Mouse (Mus musculus): ENCODE data around the gene Ccdc24. TPM values are rescaled to one million over a fixed set of nuclear protein-coding genes. Genes with fewer than 3 reads are reported as not detected.

Gene Ccdc24
- total and polyA plus RNA-seq, 3 experiments: 0.19 to 0.36 TPM; not detected in 1

DNA sequence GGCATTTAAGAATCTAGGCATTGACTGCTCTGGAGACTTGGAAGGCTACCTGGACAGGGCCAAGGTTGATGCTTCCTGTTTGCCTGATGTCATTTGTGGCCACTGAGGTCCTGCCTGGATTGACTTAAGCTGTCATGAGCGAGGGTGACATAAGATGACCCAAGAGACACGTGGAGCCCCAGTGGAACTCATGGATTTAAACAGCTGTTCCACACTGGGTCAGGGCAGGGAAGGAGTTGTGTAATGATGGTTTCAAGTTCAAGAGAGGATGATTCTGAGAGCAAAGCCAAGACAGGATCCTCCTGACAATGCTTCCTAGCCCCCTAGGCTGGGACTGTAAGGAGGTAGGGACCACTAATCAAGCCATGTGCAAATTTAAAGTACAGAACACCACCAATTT is 40.9 kb downstream of the Ccdc24 start:
- Histone ChIP-seq H3K9ac (ENCODE audit: control insufficient read depth, low read depth, low read length, poor library complexity, severe bottlenecking) (no peak overlapping the region), H3K9me3 (replicated peaks; ENCODE audit: insufficient read depth, low read length) (no peaks in the 10 kb centered on the region), H3K27ac (ENCODE audit: control insufficient read depth, low read depth, low read length) (peak overlapping the region; percentile 43), H3K79me2 (ENCODE audit: control insufficient read depth, insufficient read depth, low read length, poor library complexity) (peaks cover 3% of the 10 kb centered on the region; the same call in 1 of the 2 replicates), H3K4me1 (ENCODE audit: control insufficient read depth in 1 of 2, insufficient read depth in 2 of 2, low read length in 2 of 2) (peaks cover 42 to 52% of the 10 kb centered on the region in 2 experiments), H3K27me3 (ENCODE audit: control insufficient read depth in 1 of 2, insufficient read depth in 2 of 2, low read length in 2 of 2) (no peaks in the 10 kb centered on the region), H3K4me3 (ENCODE audit: control insufficient read depth in 1 of 2, insufficient read depth in 1 of 2, low read depth in 2 of 2, low read length in 2 of 2) (peak overlapping the region; percentile 2 to 11; a peak in 2 of 4 replicates), H3K36me3 (ENCODE audit: control insufficient read depth in 1 of 2, insufficient read depth in 2 of 2, low read length in 2 of 2) (peaks cover 0 to 39% of the 10 kb centered on the region in 2 experiments; a peak in 2 of 4 replicates)
- TF ChIP-seq TBP (IDR thresholded peaks at IDR 0.05; ENCODE audit: low read depth, low read length) (no peak), ZC3H11A (IDR thresholded peaks at IDR 0.05; ENCODE audit: low read depth, low read length) (no peak), CTCF (IDR thresholded peaks at IDR 0.05 in 2 of 3, conservative IDR thresholded peaks at IDR 0.05 in 1 of 3; ENCODE audit: control insufficient read depth in 1 of 3, insufficient read depth in 1 of 3, low read depth in 2 of 3, low read length in 3 of 3, poor library complexity in 1 of 3, severe bottlenecking in 1 of 3) (no peak), USF1 (IDR thresholded peaks at IDR 0.05; ENCODE audit: low read depth, low read length) (no peak), JUND (IDR thresholded peaks at IDR 0.05; ENCODE audit: low read depth, low read length) (no peak), MXI1 (IDR thresholded peaks at IDR 0.05; ENCODE audit: low read depth, low read length) (no peak), BHLHE40 (IDR thresholded peaks at IDR 0.05; ENCODE audit: borderline replicate concordance, low read depth, low read length) (no peak), CHD1 (IDR thresholded peaks at IDR 0.05; ENCODE audit: low read depth, low read length) (no peak), SMC3 (IDR thresholded peaks at IDR 0.05; ENCODE audit: low read depth, low read length) (no peak), ELF1 (IDR thresholded peaks at IDR 0.05; ENCODE audit: low read depth, low read length) (no peak), E2F4 (IDR thresholded peaks at IDR 0.05; ENCODE audit: borderline replicate concordance, low read depth, low read length) (no peak), USF2 (IDR thresholded peaks at IDR 0.05; ENCODE audit: borderline replicate concordance in 1 of 2, insufficient read depth in 1 of 2, low read depth in 1 of 2, low read length in 2 of 2) (no peak), ZNF384 (IDR thresholded peaks at IDR 0.05; ENCODE audit: low read depth, low read length) (no peak), KAT2A (conservative IDR thresholded peaks at IDR 0.05; ENCODE audit: low read depth, low read length) (no peak), SIN3A (IDR thresholded peaks at IDR 0.05; ENCODE audit: low read length) (no peak), MYB (IDR thresholded peaks at IDR 0.05; ENCODE audit: low read depth, low read length) (no peak)
- DNase-seq (ENCODE audit: low read depth, low spot score): no peak

DNA sequence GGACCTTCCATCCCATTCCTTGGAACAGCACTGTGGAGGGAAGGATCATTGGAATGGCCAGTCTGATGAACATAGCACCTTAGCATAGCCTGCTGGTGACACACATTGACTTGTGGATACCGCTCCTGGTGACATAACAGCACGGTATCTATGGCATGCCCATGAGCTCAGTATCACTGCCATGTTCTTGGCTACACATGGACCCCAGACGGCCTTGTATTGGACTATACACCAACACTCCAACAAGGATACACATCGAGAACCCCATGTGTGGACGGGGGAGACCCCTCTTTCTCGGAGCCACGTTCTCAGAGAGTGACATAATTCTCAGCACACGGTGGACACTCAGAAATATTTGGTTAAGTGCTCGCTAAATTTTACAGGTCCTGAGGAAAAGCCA is 41.6 kb downstream of the Ccdc24 start:
- no peak overlapping the region for H3K27ac ChIP-seq (ENCODE audit: control insufficient read depth, low read depth, low read length)

More for the DNA sequence above, 41.6 kb downstream of the Ccdc24 start:
- peak; percentile 19 for DNase-seq (ENCODE audit: low read depth, low spot score)
- H3K9ac ChIP-seq (ENCODE audit: control insufficient read depth, low read depth, low read length, poor library complexity, severe bottlenecking): no peak overlapping the region
- peaks cover under 1% of the 10 kb centered on the region; the same call in 1 of the 2 replicates for H3K79me2 ChIP-seq (ENCODE audit: control insufficient read depth, insufficient read depth, low read length, poor library complexity)
- TF ChIP-seq GATA1 (IDR thresholded peaks at IDR 0.05; ENCODE audit: low read depth, low read length) (no peak), CTCF (IDR thresholded peaks at IDR 0.05 in 2 of 3, conservative IDR thresholded peaks at IDR 0.05 in 1 of 3; ENCODE audit: control insufficient read depth in 1 of 3, insufficient read depth in 1 of 3, low read depth in 2 of 3, low read length in 3 of 3, poor library complexity in 1 of 3, severe bottlenecking in 1 of 3) (no peak), ZMIZ1 (IDR thresholded peaks at IDR 0.05; ENCODE audit: low read depth, low read length) (no peak), HCFC1 (IDR thresholded peaks at IDR 0.05; ENCODE audit: low read depth, low read length) (no peak), TBP (IDR thresholded peaks at IDR 0.05; ENCODE audit: low read depth, low read length) (no peak)
- H3K9me3 ChIP-seq (replicated peaks; ENCODE audit: insufficient read depth, low read length): no peaks in the 10 kb centered on the region
- H3K27me3 ChIP-seq (ENCODE audit: control insufficient read depth in 1 of 2, insufficient read depth in 2 of 2, low read length in 2 of 2): no peaks in the 10 kb centered on the region
- H3K4me3 ChIP-seq (ENCODE audit: control insufficient read depth in 1 of 2, insufficient read depth in 1 of 2, low read depth in 2 of 2, low read length in 2 of 2): no peak overlapping the region
- H3K36me3 ChIP-seq (ENCODE audit: control insufficient read depth in 1 of 2, insufficient read depth in 2 of 2, low read length in 2 of 2): peaks cover 0 to 39% of the 10 kb centered on the region in 2 experiments; a peak in 2 of 4 replicates
- H3K4me1 ChIP-seq (ENCODE audit: control insufficient read depth in 1 of 2, insufficient read depth in 2 of 2, low read length in 2 of 2): peaks cover 42 to 52% of the 10 kb centered on the region in 2 experiments

Data from MEL (cell line).